Comparison of ENCODE assay signal across 9 mouse cellular contexts in genomic region chr9:32271896-32272444, GRCm38 (mm10).
DNase-seq lines count a peak whose midpoint lies in the region; ATAC-seq and TF ChIP-seq lines count a peak whose summit lies in the region.
"Had no signal": no experiment of that assay in that cellular context is flagged by ENCODE, and none has a peak within 500 bp of the region (broad histone marks: within the 10 kb centered on the region; RNA-seq: fewer than 3 reads in every experiment).

No protein-coding gene starts in this region.

- H3K9ac ChIP-seq in kidney, postnatal 0 days (ENCODE audit: low read depth, low read length) = no peak overlapping the region
- H3K9ac ChIP-seq in liver, embryonic 13.5 days = no peak overlapping the region
- no peak overlapping the region for H3K9ac ChIP-seq in neural tube, embryonic 14.5 days (replicated peaks; ENCODE audit: low read depth, low read length)
- H3K9ac ChIP-seq: embryonic facial prominence, embryonic 12.5 days had no signal

- H3K4me1 ChIP-seq in kidney, postnatal 0 days (replicated peaks; ENCODE audit: insufficient read depth, low read length) = no peaks in the 10 kb centered on the region
- no peaks in the 10 kb centered on the region for H3K4me1 ChIP-seq in liver, embryonic 13.5 days (replicated peaks)
- no peaks in the 10 kb centered on the region for H3K4me1 ChIP-seq in neural tube, embryonic 14.5 days (ENCODE audit: control insufficient read depth, insufficient read depth, low read length)
- H3K4me1 ChIP-seq: embryonic facial prominence, embryonic 12.5 days had no signal

- intact Hi-C loops in gastrocnemius, postnatal 14 days (cut with DNase I; ENCODE audit: low total_unique reads) = loop anchor here (2.0 kb wide), 1 partner anchor 79 kb away; no protein-coding TSS in a partner anchor

- H3K4me2 ChIP-seq in kidney, postnatal 0 days (ENCODE audit: low read length) = no peak overlapping the region
- no peak overlapping the region for H3K4me2 ChIP-seq in liver, embryonic 13.5 days
- no peak overlapping the region for H3K4me2 ChIP-seq in neural tube, embryonic 14.5 days (ENCODE audit: low read depth, low read length)
- H3K4me2 ChIP-seq: embryonic facial prominence, embryonic 12.5 days had no signal

- no peaks in the 10 kb centered on the region for H3K36me3 ChIP-seq in kidney, postnatal 0 days (ENCODE audit: insufficient read depth, low read length)
- no peaks in the 10 kb centered on the region for H3K36me3 ChIP-seq in liver, embryonic 13.5 days
- H3K36me3 ChIP-seq in neural tube, embryonic 14.5 days (ENCODE audit: control insufficient read depth, insufficient read depth, low read length) = no peaks in the 10 kb centered on the region
- H3K36me3 ChIP-seq: embryonic facial prominence, embryonic 12.5 days had no signal

- no peak overlapping the region for H3K27ac ChIP-seq in kidney, postnatal 0 days
- H3K27ac ChIP-seq in liver, embryonic 13.5 days = no peak overlapping the region
- H3K27ac ChIP-seq in neural tube, embryonic 14.5 days (ENCODE audit: low read depth, low read length) = no peak overlapping the region
- H3K27ac ChIP-seq: embryonic facial prominence, embryonic 12.5 days had no signal

- H3K4me3 ChIP-seq in kidney, postnatal 0 days (replicated peaks; ENCODE audit: low read depth, low read length) = no peak overlapping the region
- H3K4me3 ChIP-seq in liver, embryonic 13.5 days (replicated peaks) = no peak overlapping the region
- no peak overlapping the region for H3K4me3 ChIP-seq in neural tube, embryonic 14.5 days (ENCODE audit: low read depth, low read length)
- H3K4me3 ChIP-seq: embryonic facial prominence, embryonic 12.5 days had no signal

- DNase-seq in urinary bladder, postnatal 25 days (ENCODE audit: low spot score) = peak; percentile 61
- no peak for DNase-seq in urinary bladder, adult 2 months (ENCODE audit: low spot score)
- peak; percentile 64 to 76 for DNase-seq in cerebellum, postnatal 36 days
- peak; percentile 43 for DNase-seq in gastrocnemius, postnatal 14 days
- peak; percentile 95 for DNase-seq in kidney, postnatal 0 days (ENCODE audit: low spot score)
- DNase-seq in liver, embryonic 13.5 days = peak; percentile 20
- peak; percentile 67 for DNase-seq in testis, postnatal 10 days (ENCODE audit: low spot score)

- no peaks in the 10 kb centered on the region for H3K9me3 ChIP-seq in kidney, postnatal 0 days (replicated peaks; ENCODE audit: low read length)
- no peaks in the 10 kb centered on the region for H3K9me3 ChIP-seq in liver, embryonic 13.5 days (replicated peaks)
- H3K9me3 ChIP-seq in neural tube, embryonic 14.5 days (ENCODE audit: control insufficient read depth, low read length) = no peaks in the 10 kb centered on the region
- H3K9me3 ChIP-seq: embryonic facial prominence, embryonic 12.5 days had no signal

- no peaks in the 10 kb centered on the region for H3K27me3 ChIP-seq in kidney, postnatal 0 days (ENCODE audit: insufficient read depth, low read length)
- no peaks in the 10 kb centered on the region for H3K27me3 ChIP-seq in liver, embryonic 13.5 days
- no peaks in the 10 kb centered on the region for H3K27me3 ChIP-seq in neural tube, embryonic 14.5 days (ENCODE audit: control insufficient read depth, insufficient read depth, low read length)
- H3K27me3 ChIP-seq: embryonic facial prominence, embryonic 12.5 days had no signal

- ATAC-seq in kidney, postnatal 0 days (replicated peaks; ENCODE audit: low FRiP score, low read depth) = 0 out of 2 replicates have a peak, but pooled peaks have one; percentile 50
- no peak for ATAC-seq in liver, embryonic 13.5 days (ENCODE audit: low read depth)
- ATAC-seq in neural tube, embryonic 14.5 days (ENCODE audit: low read depth) = peak; percentile 75

- TF ChIP-seq CTCF in kidney, postnatal 0 days (IDR thresholded peaks at IDR 0.05; ENCODE audit: low read depth) = peak; percentile 85

- 13% methylated on average over 5 of the region's 5 CpGs for WGBS in kidney, postnatal 0 days
- 17% methylated on average over 5 of the region's 5 CpGs for WGBS in liver, embryonic 13.5 days (ENCODE audit: insufficient replicate concordance)
- WGBS in neural tube, embryonic 14.5 days = 12% methylated on average over 5 of the region's 5 CpGs
